Mouse (Mus musculus) granulocyte monocyte progenitor cell, adult 5-6 weeks (primary cell): Measurements from ENCODE around the gene Miip. TPM values are rescaled to one million over a fixed set of nuclear protein-coding genes. Genes with fewer than 3 reads are reported as not detected.

ENCODE experiments used
- total RNA-seq, 2 experiments: library from RNA; stranded (forward) in 1 of 2; stranded (reverse) in 1 of 2; fragments of 200-712, 200-1000 nt in 1 of 2; fragments of >200 nt in 1 of 2; fragmentation: Nextera tagmentation in 1 of 2; gene quantifications; 2 replicates each; pipeline ENCODE4 v1.2.3; 2014 to 2017

Miip gene
- total RNA-seq, 2 experiments from 2014 or later, result 33.8 to 58.8 TPM

Other genes with a start within 250 kb of the Miip start
- 2.9 and 5.4 TPM in 2 replicates for gene Zfp979, start 226.3 kb downstream of the Miip start, total RNA-seq (2014; fragmentation: Nextera tagmentation)
- 3.5 and 4.7 TPM in 2 replicates for gene Zfp979, start 226.3 kb downstream of the Miip start, total RNA-seq (2017)
- gene Zfp534, start 166.3 kb downstream of the Miip start, total RNA-seq (2014; fragmentation: Nextera tagmentation), result 0.34 TPM in 1 of 2 replicates, not detected in the other
- gene Zfp534, start 166.3 kb downstream of the Miip start, total RNA-seq (2017), result not detected in 2 replicates
- gene Zfp984, start 59.0 kb downstream of the Miip start, total RNA-seq (2014; fragmentation: Nextera tagmentation), result 30.4 and 34.9 TPM in 2 replicates
- gene Zfp984, start 59.0 kb downstream of the Miip start, total RNA-seq (2017), result 31.6 and 37.0 TPM in 2 replicates
- 15.2 and 18.2 TPM in 2 replicates for gene Zfp933, start 20.4 kb downstream of the Miip start, total RNA-seq (2014; fragmentation: Nextera tagmentation)
- 8.5 and 10.4 TPM in 2 replicates for gene Zfp933, start 20.4 kb downstream of the Miip start, total RNA-seq (2017)
- 7.1 TPM in 1 of 2 replicates, not detected in the other for gene Fv1, start 163 bp upstream of the Miip start, total RNA-seq (2014; fragmentation: Nextera tagmentation)
- 13.5 and 16.2 TPM in 2 replicates for gene Fv1, start 163 bp upstream of the Miip start, total RNA-seq (2017)
- 34.4 and 38.9 TPM in 2 replicates for gene Mfn2, start 35.9 kb upstream of the Miip start, total RNA-seq (2014; fragmentation: Nextera tagmentation)
- 30.2 and 32.6 TPM in 2 replicates for gene Mfn2, start 35.9 kb upstream of the Miip start, total RNA-seq (2017)
- gene Plod1, start 68.0 kb upstream of the Miip start, total RNA-seq (2014; fragmentation: Nextera tagmentation), result 6.7 and 7.0 TPM in 2 replicates
- gene Plod1, start 68.0 kb upstream of the Miip start, total RNA-seq (2017), result 9.0 and 9.1 TPM in 2 replicates
- gene 2510039O18Rik, start 72.1 kb upstream of the Miip start, total RNA-seq (2014; fragmentation: Nextera tagmentation), result 28.6 and 32.6 TPM in 2 replicates
- gene 2510039O18Rik, start 72.1 kb upstream of the Miip start, total RNA-seq (2017), result 33.6 and 45.4 TPM in 2 replicates
- not detected in 2 replicates for gene Nppb, start 117.0 kb upstream of the Miip start, total RNA-seq (2014; fragmentation: Nextera tagmentation)
- not detected in 2 replicates for gene Nppb, start 117.0 kb upstream of the Miip start, total RNA-seq (2017)
- gene Nppa, start 131.9 kb upstream of the Miip start, total RNA-seq (2014; fragmentation: Nextera tagmentation), result not detected in 2 replicates
- not detected in 2 replicates for gene Nppa, start 131.9 kb upstream of the Miip start, total RNA-seq (2017)
- gene Clcn6, start 170.0 kb upstream of the Miip start, total RNA-seq (2014; fragmentation: Nextera tagmentation), result 7.4 and 9.1 TPM in 2 replicates
- 1.3 and 4.3 TPM in 2 replicates for gene Clcn6, start 170.0 kb upstream of the Miip start, total RNA-seq (2017)
- 5.4 and 7.6 TPM in 2 replicates for gene Mthfr, start 170.3 kb upstream of the Miip start, total RNA-seq (2014; fragmentation: Nextera tagmentation)
- gene Mthfr, start 170.3 kb upstream of the Miip start, total RNA-seq (2017), result 2.7 and 9.0 TPM in 2 replicates
- gene Agtrap, start 219.2 kb upstream of the Miip start, total RNA-seq (2014; fragmentation: Nextera tagmentation), result 28.5 and 30.0 TPM in 2 replicates
- gene Agtrap, start 219.2 kb upstream of the Miip start, total RNA-seq (2017), result 28.2 and 30.8 TPM in 2 replicates